Mouse (Mus musculus) intestine, embryonic 14.5 days (tissue): ENCODE data around the gene Erp27. TPM values are rescaled to one million over a fixed set of nuclear protein-coding genes. Genes with fewer than 3 reads are reported as not detected.

Experiments
- ATAC-seq: fragments of 200-750 bp; cut with Nextera tagmentation; replicated peaks from 2 replicates; pipeline ENCODE4 v1.8.0; 2017; ENCODE audit warnings: low read depth, moderate number of reproducible peaks, moderate TSS enrichment, moderate library complexity; ENCODE audit not compliant: low FRiP score, low TSS enrichment
- DNase-seq: peaks from one replicate; pipeline ENCODE4 v3.0.0-alpha.2; 2018; ENCODE audit warnings: low spot score
- H3K27ac ChIP-seq: fragments of 300-500 bp; sonication (generic); 2 replicates; pipeline ENCODE4 v1.5.1; 2014; ENCODE audit warnings: low read depth, mild to moderate bottlenecking, control low read depth
- H3K27me3 ChIP-seq: fragments of 300-500 bp; sonication (generic); replicated peaks from 2 replicates; pipeline ENCODE4 v1.6.1; 2014; ENCODE audit warnings: low read length, control low read depth; ENCODE audit not compliant: control insufficient read depth, insufficient read depth
- H3K36me3 ChIP-seq: fragments of 300-500 bp; sonication (generic); 2 replicates; pipeline ENCODE4 v1.6.1; 2014; ENCODE audit warnings: low read length, control low read depth; ENCODE audit not compliant: control insufficient read depth, insufficient read depth
- H3K4me1 ChIP-seq: fragments of 300-500 bp; sonication (generic); replicated peaks from 2 replicates; pipeline ENCODE4 v1.6.1; 2014; ENCODE audit warnings: low read length, control low read depth, mixed read lengths; ENCODE audit not compliant: control insufficient read depth, insufficient read depth
- H3K4me2 ChIP-seq: fragments of 300-500 bp; sonication (generic); 2 replicates; pipeline ENCODE4 v1.6.1; 2014; ENCODE audit warnings: low read length
- H3K4me3 ChIP-seq: fragments of 300-500 bp; sonication (generic); 2 replicates; pipeline ENCODE4 v1.5.1; 2014; ENCODE audit warnings: low read depth, low read length, control low read depth, mixed read lengths
- H3K9ac ChIP-seq: fragments of 300-500 bp; sonication (generic); 2 replicates; pipeline ENCODE4 v1.6.1; 2014; ENCODE audit warnings: mild to moderate bottlenecking, low read length
- H3K9me3 ChIP-seq: fragments of 300-500 bp; sonication (generic); 2 replicates; pipeline ENCODE4 v1.6.1; 2016; ENCODE audit warnings: low read length, control low read depth; ENCODE audit not compliant: control insufficient read depth
- WGBS: fragments of 180-500 bp; shearing (Covaris S2); extraction: QIAGEN DNeasy Blood & Tissue Kit; methylation state at CpG from one replicate; pipeline ENCODE4 v1.1.7; 2014; 5-methylcytosine and 5-hydroxymethylcytosine counted together
- polyA plus RNA-seq: library from polyadenylated mRNA; unstranded; fragments of >200 nt; fragmentation: Nextera tagmentation; extraction: Ambion mirVana; gene quantifications from 2 replicates; pipeline ENCODE4 v1.2.1, GENCODE M21; 2014

Erp27 gene
- polyA plus RNA-seq, 1 experiment from 2014 or later, result 6.0 TPM

DNA sequence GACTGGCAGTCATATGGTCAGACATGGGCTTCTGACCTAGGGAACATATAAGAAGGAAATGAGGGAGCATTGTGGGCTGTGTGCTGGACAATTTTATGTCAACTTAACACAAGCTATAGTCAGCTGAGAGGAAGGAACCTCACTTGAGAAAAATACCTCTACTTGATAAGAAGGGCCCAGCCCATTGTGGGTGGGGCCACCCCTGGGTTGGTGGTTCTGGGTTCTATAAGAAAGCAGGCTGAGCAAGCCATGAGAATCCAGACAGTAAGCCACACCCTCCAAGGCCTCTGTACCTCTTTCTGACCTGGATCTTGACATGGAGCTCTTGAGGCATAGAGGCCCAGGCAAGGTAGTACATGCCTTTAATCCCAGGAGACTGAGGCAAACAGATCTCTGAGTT lies 21.4 kb upstream of the Erp27 start:
- Histone ChIP-seq H3K4me1 (peaks cover 13% of the 10 kb centered on the region), H3K27ac (no peak overlapping the region), H3K4me2 (no peak overlapping the region), H3K9me3 (no peaks in the 10 kb centered on the region), H3K27me3 (no peaks in the 10 kb centered on the region), H3K9ac (no peak overlapping the region), H3K4me3 (no peak overlapping the region), H3K36me3 (no peaks in the 10 kb centered on the region)
- ATAC-seq, result no peak
- no peak for DNase-seq

- no peak for DNase-seq
- Histone ChIP-seq H3K4me3 (no peak overlapping the region), H3K9ac (no peak overlapping the region), H3K9me3 (no peaks in the 10 kb centered on the region), H3K4me2 (no peak overlapping the region), H3K27me3 (no peaks in the 10 kb centered on the region), H3K36me3 (no peaks in the 10 kb centered on the region), H3K27ac (no peak overlapping the region), H3K4me1 (peaks cover 18% of the 10 kb centered on the region)
- no peak for ATAC-seq
- WGBS, result 87% methylated on average over 9 of the region's 9 CpGs
These were observed 20.3 kb upstream of the Erp27 start for GRCm38 (mm10) chr6:136942280-136942679.

- Histone ChIP-seq H3K27me3 (no peaks in the 10 kb centered on the region), H3K4me3 (no peak within 1 kb of the TSS), H3K4me2 (peak within 1 kb of the TSS; percentile 33), H3K9me3 (no peaks in the 10 kb centered on the region), H3K27ac (peak within 1 kb of the TSS; percentile 80), H3K4me1 (peaks cover 14% of the 10 kb centered on the region), H3K9ac (peak within 1 kb of the TSS; percentile 17; the same call in 1 of the 2 replicates), H3K36me3 (no peaks in the 10 kb centered on the region)
- 26% methylated on average over 12 of the region's 12 CpGs for WGBS
- DNase-seq (no peak), ATAC-seq (0 out of 2 replicates have a peak, but pooled peaks have one; percentile 52)
These were observed 19.4 kb upstream of the Erp27 start, which contains the start of gene Arhgdib for GRCm38 (mm10) chr6:136941051-136942021. Gene Arhgdib, minus strand, starts transcription at chr6:136941899.

- ATAC-seq (no peak), DNase-seq (no peak)
- H3K27ac ChIP-seq, result peak overlapping the region; percentile 80
- H3K36me3 ChIP-seq, result no peaks in the 10 kb centered on the region
- H3K27me3 ChIP-seq, result no peaks in the 10 kb centered on the region
- no peak overlapping the region for H3K4me3 ChIP-seq
- WGBS, result 78% methylated on average over 11 of the region's 11 CpGs
- no peak overlapping the region for H3K9ac ChIP-seq
- H3K4me1 ChIP-seq, result peaks cover 14% of the 10 kb centered on the region
- no peaks in the 10 kb centered on the region for H3K9me3 ChIP-seq
- 0 out of 2 replicates have a peak overlapping the region, but pooled peaks have one; percentile 2 for H3K4me2 ChIP-seq
These were observed 18.4 kb upstream of the Erp27 start for GRCm38 (mm10) chr6:136940188-136940960.

GRCm38 (mm10) chr6:136939326-136940187 lies 17.6 kb upstream of the Erp27 start:
- Histone ChIP-seq H3K4me3 (no peak overlapping the region), H3K4me1 (peaks cover 14% of the 10 kb centered on the region), H3K9me3 (no peaks in the 10 kb centered on the region), H3K9ac (no peak overlapping the region), H3K4me2 (no peak overlapping the region), H3K27me3 (no peaks in the 10 kb centered on the region), H3K27ac (no peak overlapping the region), H3K36me3 (no peaks in the 10 kb centered on the region)
- WGBS, result 78% methylated on average over 14 of the region's 14 CpGs
- DNase-seq, result no peak
- ATAC-seq, result no peak

DNA sequence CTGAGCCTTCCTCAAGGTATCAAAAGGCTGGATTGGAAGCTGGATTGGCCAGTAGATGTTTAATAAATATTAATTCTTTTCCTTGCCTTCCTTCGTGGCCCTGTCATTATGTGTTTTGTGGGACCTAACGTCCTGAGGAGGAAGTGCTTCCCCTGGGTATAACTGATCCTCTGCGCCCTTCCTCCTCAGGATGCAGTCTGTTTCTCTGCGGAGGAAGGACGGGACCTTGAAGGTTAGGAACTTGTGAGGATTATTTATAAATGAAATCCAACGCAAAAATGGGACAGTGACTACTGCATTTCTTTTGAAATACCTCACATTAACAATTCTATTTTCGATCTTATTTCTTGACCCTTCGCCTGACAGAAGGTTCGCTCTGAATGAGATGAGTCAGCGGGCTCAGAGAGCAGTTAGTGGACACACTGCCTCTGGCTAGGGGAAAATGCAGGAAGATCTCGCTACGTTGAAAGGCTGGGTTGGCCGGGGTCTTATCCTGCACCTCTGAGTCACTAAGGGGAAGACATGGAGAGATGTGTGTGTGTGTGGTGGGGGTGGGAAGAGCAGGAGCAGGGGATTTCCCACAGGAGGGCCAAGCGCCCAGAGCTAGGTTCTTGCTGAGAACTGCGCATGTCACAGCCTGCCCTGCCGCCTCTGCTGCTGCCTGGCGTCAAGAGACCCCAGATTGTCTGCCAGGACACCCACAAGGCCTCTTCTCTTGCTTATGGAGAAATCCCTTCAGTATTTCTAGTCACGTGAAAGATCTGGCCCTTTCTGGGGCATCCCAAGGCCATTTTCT lies 16.5 kb upstream of the Erp27 start:
- Histone ChIP-seq H3K27me3 (no peaks in the 10 kb centered on the region), H3K4me1 (peaks cover 14% of the 10 kb centered on the region), H3K9ac (no peak overlapping the region), H3K27ac (no peak overlapping the region), H3K4me2 (no peak overlapping the region), H3K4me3 (no peak overlapping the region), H3K36me3 (no peaks in the 10 kb centered on the region), H3K9me3 (no peaks in the 10 kb centered on the region)
- DNase-seq (no peak), ATAC-seq (no peak)
- 75% methylated on average over 18 of the region's 18 CpGs for WGBS

DNA sequence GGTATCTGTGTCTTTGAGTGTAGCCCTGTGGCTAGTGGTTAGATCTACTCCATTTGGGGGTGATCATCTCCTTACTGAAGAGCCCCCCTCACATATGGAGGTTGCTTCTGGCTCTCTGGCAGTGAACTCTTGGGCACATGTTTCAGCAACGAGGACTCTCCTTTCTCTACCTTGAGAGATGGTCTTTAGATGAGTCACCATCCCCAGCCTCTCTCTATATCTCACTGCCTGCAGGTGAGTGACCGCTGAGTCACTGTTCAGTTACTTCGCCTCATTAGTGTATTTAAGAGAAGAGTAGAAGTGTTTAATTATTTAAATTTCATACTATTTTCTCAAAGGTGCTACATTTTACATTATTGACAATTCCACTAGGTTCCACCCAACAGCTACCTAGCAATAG lies 15.1 kb upstream of the Erp27 start:
- H3K4me3 ChIP-seq, result no peak overlapping the region
- no peak overlapping the region for H3K4me2 ChIP-seq
- DNase-seq (no peak), ATAC-seq (no peak)
- H3K9ac ChIP-seq, result no peak overlapping the region
- H3K36me3 ChIP-seq, result no peaks in the 10 kb centered on the region
- H3K4me1 ChIP-seq, result peaks cover 14% of the 10 kb centered on the region
- no peaks in the 10 kb centered on the region for H3K9me3 ChIP-seq
- no peak overlapping the region for H3K27ac ChIP-seq
- 78% methylated on average over 3 of the region's 3 CpGs for WGBS
- no peaks in the 10 kb centered on the region for H3K27me3 ChIP-seq
